Mouse (Mus musculus): Measurements from ENCODE around the gene Serpina16. TPM values are rescaled to one million over a fixed set of nuclear protein-coding genes. Genes with fewer than 3 reads are reported as not detected.
"Not testable (repeated sequence)": the region's sequence is repeated elsewhere in the genome, so short reads cannot be mapped to it uniquely, and the experiment has no call there.

The Serpina16 gene
- polyA plus RNA-seq, 1 experiment from 2014 or later = not detected

GRCm38 (mm10) chr12:103665286-103665685 lies 10.7 kb downstream of the Serpina16 start:
- TF ChIP-seq EP300 (IDR thresholded peaks at IDR 0.05) (no peak), CTCF (IDR thresholded peaks at IDR 0.05) (no peak)
- no peak for ATAC-seq
- DNase-seq (ENCODE audit: low spot score) = no peak

GRCm38 (mm10) chr12:103662053-103662452 lies 13.9 kb downstream of the Serpina16 start:
- not testable (repeated sequence) for ATAC-seq; H3K4me1 ChIP-seq (ENCODE audit: insufficient read depth, low read depth, low read length); H3K27me3 ChIP-seq (replicated peaks; ENCODE audit: insufficient read depth, low read length); H3K27ac ChIP-seq (ENCODE audit: low read length); H3K9ac ChIP-seq (replicated peaks; ENCODE audit: low read depth); H3K4me2 ChIP-seq (replicated peaks; ENCODE audit: low read depth, low read length); H3K36me3 ChIP-seq (ENCODE audit: insufficient read depth, low read length); DNase-seq (ENCODE audit: low spot score); H3K4me3 ChIP-seq (ENCODE audit: low read depth, low read length); H3K9me3 ChIP-seq (ENCODE audit: low read length)

More at GRCm38 (mm10) chr12:103665286-103665685, 10.7 kb downstream of the Serpina16 start:
- no peaks in the 10 kb centered on the region for H3K4me1 ChIP-seq (ENCODE audit: insufficient read depth, low read depth, low read length)
- H3K4me2 ChIP-seq (replicated peaks; ENCODE audit: low read depth, low read length) = no peak overlapping the region
- WGBS = 75% methylated on average over 3 of the region's 3 CpGs
- H3K27ac ChIP-seq (ENCODE audit: low read length) = no peak overlapping the region
- no peaks in the 10 kb centered on the region for H3K9me3 ChIP-seq (ENCODE audit: low read length)
- H3K36me3 ChIP-seq (ENCODE audit: insufficient read depth, low read length) = no peaks in the 10 kb centered on the region
- no peak overlapping the region for H3K4me3 ChIP-seq (ENCODE audit: low read depth, low read length)
- H3K27me3 ChIP-seq (replicated peaks; ENCODE audit: insufficient read depth, low read length) = no peaks in the 10 kb centered on the region
- no peak overlapping the region for H3K9ac ChIP-seq (replicated peaks; ENCODE audit: low read depth)

GRCm38 (mm10) chr12:103660076-103660475 lies 15.9 kb downstream of the Serpina16 start:
- no peak overlapping the region for H3K27ac ChIP-seq (ENCODE audit: low read length)
- no peak overlapping the region for H3K4me3 ChIP-seq (ENCODE audit: low read depth, low read length)
- 83% methylated on average over 5 of the region's 5 CpGs for WGBS
- no peaks in the 10 kb centered on the region for H3K27me3 ChIP-seq (replicated peaks; ENCODE audit: insufficient read depth, low read length)
- no peak overlapping the region for H3K9ac ChIP-seq (replicated peaks; ENCODE audit: low read depth)
- no peak for TF ChIP-seq EP300 (IDR thresholded peaks at IDR 0.05)
- TF ChIP-seq CTCF (IDR thresholded peaks at IDR 0.05) = no peak
- no peak overlapping the region for H3K4me2 ChIP-seq (replicated peaks; ENCODE audit: low read depth, low read length)
- DNase-seq (ENCODE audit: low spot score) (no peak), ATAC-seq (no peak)
- no peaks in the 10 kb centered on the region for H3K4me1 ChIP-seq (ENCODE audit: insufficient read depth, low read depth, low read length)
- no peaks in the 10 kb centered on the region for H3K9me3 ChIP-seq (ENCODE audit: low read length)
- H3K36me3 ChIP-seq (ENCODE audit: insufficient read depth, low read length) = no peaks in the 10 kb centered on the region

- Histone ChIP-seq H3K27ac (ENCODE audit: low read length) (no peak overlapping the region), H3K9me3 (ENCODE audit: low read length) (no peaks in the 10 kb centered on the region), H3K27me3 (replicated peaks; ENCODE audit: insufficient read depth, low read length) (no peaks in the 10 kb centered on the region), H3K36me3 (ENCODE audit: insufficient read depth, low read length) (no peaks in the 10 kb centered on the region), H3K9ac (replicated peaks; ENCODE audit: low read depth) (no peak overlapping the region), H3K4me3 (ENCODE audit: low read depth, low read length) (no peak overlapping the region), H3K4me1 (ENCODE audit: insufficient read depth, low read depth, low read length) (no peaks in the 10 kb centered on the region), H3K4me2 (replicated peaks; ENCODE audit: low read depth, low read length) (no peak overlapping the region)
- 66% methylated on average over 2 of the region's 2 CpGs for WGBS
- TF ChIP-seq CTCF (IDR thresholded peaks at IDR 0.05) (no peak), EP300 (IDR thresholded peaks at IDR 0.05) (no peak)
- ATAC-seq (no peak), DNase-seq (ENCODE audit: low spot score) (no peak)
Observed at GRCm38 (mm10) chr12:103659171-103659570, 16.8 kb downstream of the Serpina16 start.

- Histone ChIP-seq H3K27me3 (replicated peaks; ENCODE audit: insufficient read depth, low read length) (no peaks in the 10 kb centered on the region), H3K4me1 (ENCODE audit: insufficient read depth, low read depth, low read length) (no peaks in the 10 kb centered on the region), H3K4me3 (ENCODE audit: low read depth, low read length) (no peak overlapping the region), H3K4me2 (replicated peaks; ENCODE audit: low read depth, low read length) (no peak overlapping the region), H3K27ac (ENCODE audit: low read length) (no peak overlapping the region), H3K36me3 (ENCODE audit: insufficient read depth, low read length) (no peaks in the 10 kb centered on the region), H3K9ac (replicated peaks; ENCODE audit: low read depth) (no peak overlapping the region), H3K9me3 (ENCODE audit: low read length) (no peaks in the 10 kb centered on the region)
- TF ChIP-seq CTCF (IDR thresholded peaks at IDR 0.05) = no peak
- no peak for DNase-seq (ENCODE audit: low spot score)
- no peak for ATAC-seq
- WGBS = 70% methylated on average over 10 of the region's 10 CpGs
Observed at GRCm38 (mm10) chr12:103657991-103658390, 17.9 kb downstream of the Serpina16 start.

GRCm38 (mm10) chr12:103656848-103657626 lies 18.9 kb downstream of the Serpina16 start, which contains the start of gene Serpina6:
Gene Serpina6, minus strand, starts transcription at chr12:103657212.
- 67% methylated on average over 9 of the region's 9 CpGs for WGBS

More at GRCm38 (mm10) chr12:103656848-103657626, 18.9 kb downstream of the Serpina16 start, which contains the start of gene Serpina6:
- H3K36me3 ChIP-seq (ENCODE audit: insufficient read depth, low read length) = no peaks in the 10 kb centered on the region
- no peak for DNase-seq (ENCODE audit: low spot score)
- peak; percentile 33; the same call in 1 of the 2 replicates for ATAC-seq
- no peaks in the 10 kb centered on the region for H3K27me3 ChIP-seq (replicated peaks; ENCODE audit: insufficient read depth, low read length)
- H3K4me1 ChIP-seq (ENCODE audit: insufficient read depth, low read depth, low read length) = no peaks in the 10 kb centered on the region
- no peaks in the 10 kb centered on the region for H3K9me3 ChIP-seq (ENCODE audit: low read length)
- TF ChIP-seq EP300 (IDR thresholded peaks at IDR 0.05) (no peak), CTCF (IDR thresholded peaks at IDR 0.05) (no peak)
- no peak within 1 kb of the TSS for H3K4me2 ChIP-seq (replicated peaks; ENCODE audit: low read depth, low read length)
- H3K9ac ChIP-seq (replicated peaks; ENCODE audit: low read depth) = no peak within 1 kb of the TSS
- no peak within 1 kb of the TSS for H3K27ac ChIP-seq (ENCODE audit: low read length)
- H3K4me3 ChIP-seq (ENCODE audit: low read depth, low read length) = no peak within 1 kb of the TSS

All from lung, postnatal 0 days (tissue).